Comparison of ENCODE assay signal across 26 mouse cellular contexts in the genomic region with DNA sequence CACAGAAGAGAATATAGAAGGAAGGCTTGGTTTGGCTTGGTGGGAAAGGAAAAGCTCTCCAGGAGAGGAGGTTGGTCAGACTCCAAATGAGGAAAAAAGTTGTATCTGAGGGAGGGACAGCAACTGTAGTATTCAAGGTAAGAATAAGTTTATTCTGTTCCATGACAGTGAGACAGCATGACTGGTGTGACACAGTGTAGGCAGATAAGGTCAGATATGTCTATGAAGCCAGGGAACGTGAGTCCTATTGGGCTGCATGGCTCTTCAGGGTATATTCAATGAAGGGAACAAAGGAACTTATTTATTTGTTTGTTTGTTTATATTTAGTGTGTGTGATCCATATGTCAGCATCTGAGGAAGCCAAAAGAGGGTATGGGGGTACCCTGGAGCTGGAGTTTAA.
DNase-seq lines count a peak whose midpoint lies in the region; ATAC-seq lines count a peak whose summit lies in the region.
"Had no signal": no experiment of that assay in that cellular context is flagged by ENCODE, and none has a peak within 500 bp of the region (broad histone marks: within the 10 kb centered on the region; RNA-seq: fewer than 3 reads in every experiment).

No protein-coding gene starts in this region.

- peaks cover 56% of the 10 kb centered on the region for H3K4me1 ChIP-seq in liver, embryonic 13.5 days (replicated peaks)
- H3K4me1 ChIP-seq in liver, embryonic 16.5 days (ENCODE audit: control insufficient read depth, low read depth, low read length) = peaks cover 25% of the 10 kb centered on the region
- H3K4me1 ChIP-seq: embryonic facial prominence, embryonic 12.5 days; embryonic facial prominence, embryonic 15.5 days; hindbrain, embryonic 12.5 days had no signal

- peak; percentile 34 for DNase-seq in c-Kit-positive CD71-positive TER-119-positive erythroid progenitor cells, embryonic 14.5 days (ENCODE audit: low spot score)
- no peak for DNase-seq in liver, embryonic 13.5 days
- no peak for DNase-seq in thymus, postnatal 4 days
- no peak for DNase-seq in cerebellum, postnatal 4 days (ENCODE audit: low spot score in 2 of 2)
- no peak for DNase-seq in urinary bladder, postnatal 14 days (ENCODE audit: low spot score)
- no peak for DNase-seq in cerebellum, adult 11-12 months
- DNase-seq: adrenal gland, adult 8-10 months; adrenal gland, postnatal 25 days; cerebellum, adult 18-20 months; cerebellum, adult 9-10 months; cerebellum, postnatal 14 days; gastrocnemius, postnatal 10 days; gastrocnemius, postnatal 36 days had no signal

- H3K27me3 ChIP-seq in liver, embryonic 13.5 days = peaks cover 5% of the 10 kb centered on the region; the same call in 1 of the 2 replicates
- no peaks in the 10 kb centered on the region for H3K27me3 ChIP-seq in liver, embryonic 16.5 days (ENCODE audit: control insufficient read depth, insufficient read depth, low read depth, low read length)
- H3K27me3 ChIP-seq: embryonic facial prominence, embryonic 12.5 days; embryonic facial prominence, embryonic 15.5 days; forebrain, embryonic 13.5 days; hindbrain, embryonic 12.5 days; hindbrain, embryonic 15.5 days had no signal

- ATAC-seq in erythroid progenitor cell, adult 5-6 weeks (replicated peaks; ENCODE audit: low FRiP score, poor library complexity, severe bottlenecking) = peak; percentile 50
- ATAC-seq in liver, embryonic 13.5 days (ENCODE audit: low read depth) = peak; percentile 76
- peak; percentile 64 for ATAC-seq in liver, embryonic 16.5 days (ENCODE audit: low read depth)
- ATAC-seq: activated CD4-positive, CD25-positive, alpha-beta regulatory T cell, adult 4 months; CD4-positive, CD25-positive, alpha-beta regulatory T cell, adult 4 months; forebrain, embryonic 13.5 days; forebrain, embryonic 16.5 days had no signal

- H3K4me2 ChIP-seq in liver, embryonic 13.5 days = no peak overlapping the region
- H3K4me2 ChIP-seq in liver, embryonic 16.5 days (ENCODE audit: low read depth, low read length) = no peak overlapping the region
- H3K4me2 ChIP-seq: embryonic facial prominence, embryonic 12.5 days; embryonic facial prominence, embryonic 15.5 days; forebrain, embryonic 13.5 days; heart, embryonic 11.5 days; hindbrain, embryonic 12.5 days; hindbrain, embryonic 15.5 days had no signal

- H3K9ac ChIP-seq in liver, embryonic 13.5 days = peak overlapping the region; percentile 42; the same call in 1 of the 2 replicates
- no peak overlapping the region for H3K9ac ChIP-seq in liver, embryonic 16.5 days (ENCODE audit: low read depth, low read length)
- H3K9ac ChIP-seq: embryonic facial prominence, embryonic 12.5 days; embryonic facial prominence, embryonic 15.5 days; forebrain, embryonic 13.5 days; hindbrain, embryonic 12.5 days; hindbrain, embryonic 15.5 days had no signal

- H3K4me3 ChIP-seq in liver, embryonic 13.5 days (replicated peaks) = no peak overlapping the region
- no peak overlapping the region for H3K4me3 ChIP-seq in liver, embryonic 16.5 days (ENCODE audit: low read depth, low read length)
- H3K4me3 ChIP-seq: embryonic facial prominence, embryonic 12.5 days; embryonic facial prominence, embryonic 15.5 days; erythroblast, embryonic 14.5 days; forebrain, embryonic 10.5 days; forebrain, embryonic 13.5 days; hindbrain, embryonic 12.5 days; hindbrain, embryonic 15.5 days had no signal

- H3K9me3 ChIP-seq in liver, embryonic 13.5 days (replicated peaks) = no peaks in the 10 kb centered on the region
- no peaks in the 10 kb centered on the region for H3K9me3 ChIP-seq in liver, embryonic 16.5 days (replicated peaks; ENCODE audit: control insufficient read depth, low read length)
- H3K9me3 ChIP-seq: embryonic facial prominence, embryonic 12.5 days; embryonic facial prominence, embryonic 15.5 days; forebrain, embryonic 10.5 days; hindbrain, embryonic 12.5 days; hindbrain, embryonic 15.5 days had no signal

- H3K27ac ChIP-seq in liver, embryonic 13.5 days = peak overlapping the region; percentile 63
- peak overlapping the region; percentile 59 for H3K27ac ChIP-seq in liver, embryonic 16.5 days (ENCODE audit: low read length)
- H3K27ac ChIP-seq: embryonic facial prominence, embryonic 12.5 days; embryonic facial prominence, embryonic 15.5 days; forebrain, embryonic 10.5 days; forebrain, embryonic 13.5 days; hindbrain, embryonic 12.5 days; hindbrain, embryonic 15.5 days had no signal

- no peaks in the 10 kb centered on the region for H3K36me3 ChIP-seq in liver, embryonic 13.5 days
- H3K36me3 ChIP-seq in liver, embryonic 16.5 days (ENCODE audit: control insufficient read depth, insufficient read depth) = no peaks in the 10 kb centered on the region
- H3K36me3 ChIP-seq: embryonic facial prominence, embryonic 12.5 days; embryonic facial prominence, embryonic 15.5 days; forebrain, embryonic 10.5 days; hindbrain, embryonic 12.5 days; hindbrain, embryonic 15.5 days had no signal

- WGBS in liver, embryonic 13.5 days (ENCODE audit: insufficient replicate concordance) = 45% methylated on average over 1 of the region's 1 CpGs
- 38% methylated on average over 1 of the region's 1 CpGs for WGBS in liver, embryonic 16.5 days (ENCODE audit: insufficient replicate concordance)
